Mouse (Mus musculus): Measurements from ENCODE around the gene Ggt5. TPM values are rescaled to one million over a fixed set of nuclear protein-coding genes. Genes with fewer than 3 reads are reported as not detected.

Gene Ggt5
- polyA plus RNA-seq, 1 experiment from 2014 or later: 0.21 TPM

DNA sequence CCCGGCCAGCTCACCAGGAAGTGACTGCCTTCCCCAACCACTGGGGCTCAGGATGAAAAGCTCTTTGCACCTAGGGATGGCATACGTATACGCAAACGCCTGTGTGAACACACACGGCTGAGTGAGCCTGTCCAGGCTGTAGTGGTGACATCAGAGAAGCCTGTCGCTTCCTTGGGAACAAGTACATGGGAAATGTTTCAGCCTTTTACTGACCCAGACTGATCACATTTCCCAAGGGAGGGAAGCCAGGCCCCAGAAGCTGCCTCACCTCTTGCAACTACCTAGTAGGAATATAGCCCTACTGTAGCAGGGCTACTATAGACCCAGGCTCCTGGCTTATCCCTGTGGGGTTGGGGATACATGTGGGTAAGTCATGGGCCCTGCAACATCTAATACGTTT lies 3.4 kb downstream of the Ggt5 start:
- 68% methylated on average over 7 of the region's 7 CpGs for WGBS (ENCODE audit: insufficient replicate concordance)
- H3K4me3 ChIP-seq: no peak overlapping the region
- H3K27ac ChIP-seq: no peak overlapping the region
- H3K4me1 ChIP-seq: peaks cover 26% of the 10 kb centered on the region
- ATAC-seq: no peak
- H3K36me3 ChIP-seq: no peaks in the 10 kb centered on the region
- H3K9me3 ChIP-seq (replicated peaks): 0 out of 2 replicates have a peak, but pooled peaks cover 7% of the 10 kb centered on the region
- H3K27me3 ChIP-seq (replicated peaks): no peaks in the 10 kb centered on the region
- H3K4me2 ChIP-seq: no peak overlapping the region
- no peak overlapping the region for H3K9ac ChIP-seq

DNA sequence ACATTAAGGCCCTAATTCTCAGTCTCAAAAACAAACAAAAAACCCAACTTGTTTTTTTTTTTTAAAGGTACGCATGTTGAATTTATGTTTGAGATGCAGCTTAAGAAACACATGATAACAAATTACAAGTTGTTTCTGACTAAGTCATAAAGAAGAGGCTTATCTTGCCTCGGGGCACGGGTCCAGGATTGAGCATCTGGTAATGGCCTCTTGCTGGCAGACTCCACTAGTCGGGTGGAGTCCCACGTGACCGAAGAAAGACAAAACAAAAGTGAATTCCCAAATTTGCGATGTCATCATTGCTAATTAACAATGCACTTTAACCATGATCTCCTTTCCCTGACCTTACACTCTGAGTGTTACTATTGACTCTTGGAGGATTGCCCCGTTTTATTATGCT lies 6.8 kb downstream of the Ggt5 start:
- H3K36me3 ChIP-seq: no peaks in the 10 kb centered on the region
- H3K9me3 ChIP-seq (replicated peaks): 0 out of 2 replicates have a peak, but pooled peaks cover 7% of the 10 kb centered on the region
- no peak overlapping the region for H3K4me3 ChIP-seq
- no peak for ATAC-seq
- no peak overlapping the region for H3K4me2 ChIP-seq
- H3K4me1 ChIP-seq: peaks cover 9% of the 10 kb centered on the region; the same call in 1 of the 2 replicates
- 76% methylated on average over 8 of the region's 8 CpGs for WGBS (ENCODE audit: insufficient replicate concordance)
- no peak overlapping the region for H3K9ac ChIP-seq
- no peaks in the 10 kb centered on the region for H3K27me3 ChIP-seq (replicated peaks)
- no peak overlapping the region for H3K27ac ChIP-seq

DNA sequence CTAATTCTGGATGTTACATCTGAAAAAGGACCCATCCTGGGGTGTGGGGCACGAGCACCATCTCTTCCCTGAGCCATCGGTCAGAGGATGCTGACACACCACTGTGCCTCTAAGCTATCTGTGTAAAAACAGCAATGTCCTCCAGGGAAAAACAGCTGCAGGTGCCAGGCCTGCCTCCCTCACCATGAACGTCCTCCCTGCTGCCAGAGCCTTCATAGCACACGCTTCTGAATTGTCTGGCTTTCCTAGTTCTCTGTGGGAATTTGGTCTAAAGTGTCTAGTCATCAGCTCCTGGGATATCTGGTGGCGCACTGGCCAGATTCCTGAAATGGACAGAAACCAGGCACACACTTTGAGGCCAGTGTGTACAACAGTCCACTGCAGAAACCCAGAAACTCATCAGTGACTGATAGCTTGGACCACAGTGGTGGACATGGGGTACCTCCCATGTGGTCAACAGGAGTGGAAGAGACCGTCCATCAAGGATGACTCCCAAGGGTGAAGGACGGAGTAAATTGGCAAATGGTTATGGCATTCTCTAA lies 11.1 kb downstream of the Ggt5 start:
- no peak for ATAC-seq
- H3K4me1 ChIP-seq: no peaks in the 10 kb centered on the region
- 61% methylated on average over 7 of the region's 7 CpGs for WGBS (ENCODE audit: insufficient replicate concordance)

DNA sequence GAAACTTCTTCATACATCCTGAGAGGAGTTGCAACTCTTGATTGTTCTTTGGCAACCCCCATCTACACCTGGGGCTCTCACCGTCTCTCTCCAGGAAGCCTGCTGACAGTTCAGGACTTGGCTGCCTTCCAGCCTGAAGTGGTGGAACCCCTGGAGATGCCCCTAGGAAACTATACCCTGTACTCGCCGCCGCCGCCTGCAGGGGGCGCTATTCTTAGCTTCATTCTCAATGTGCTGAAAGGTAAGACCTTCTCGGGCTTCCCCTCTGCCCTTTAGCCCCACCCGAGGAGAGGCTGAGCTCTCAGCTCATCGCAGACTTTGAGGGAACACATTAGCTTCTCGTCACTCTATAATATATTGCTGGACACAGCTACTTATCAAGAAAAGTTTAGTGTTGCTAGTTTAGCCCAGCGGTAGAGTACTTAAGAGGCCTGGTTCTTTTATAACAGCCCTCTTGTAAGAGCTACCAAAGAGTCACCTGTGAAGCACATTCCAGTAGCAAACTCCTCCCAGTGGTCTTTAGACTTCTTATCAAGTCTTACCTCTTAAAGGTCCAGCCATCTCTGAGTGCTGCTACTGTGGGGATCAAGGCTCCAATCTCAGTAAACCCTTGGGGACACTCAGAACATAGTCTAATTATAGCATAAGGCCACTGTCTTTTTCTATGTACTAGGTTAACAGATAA lies 16.2 kb downstream of the Ggt5 start:
- Histone ChIP-seq H3K4me3 (no peak overlapping the region), H3K4me1 (no peaks in the 10 kb centered on the region), H3K4me2 (no peak overlapping the region), H3K9me3 (replicated peaks) (no peaks in the 10 kb centered on the region), H3K27ac (no peak overlapping the region), H3K36me3 (no peaks in the 10 kb centered on the region), H3K27me3 (replicated peaks) (0 out of 2 replicates have a peak, but pooled peaks cover 4% of the 10 kb centered on the region), H3K9ac (no peak overlapping the region)
- 31% methylated on average over 11 of the region's 11 CpGs for WGBS (ENCODE audit: insufficient replicate concordance)
- ATAC-seq: no peak

More for the DNA sequence above, 11.1 kb downstream of the Ggt5 start:
- Histone ChIP-seq H3K9ac (no peak overlapping the region), H3K36me3 (no peaks in the 10 kb centered on the region), H3K9me3 (replicated peaks) (0 out of 2 replicates have a peak, but pooled peaks cover 7% of the 10 kb centered on the region), H3K4me3 (no peak overlapping the region), H3K4me2 (no peak overlapping the region), H3K27me3 (replicated peaks) (no peaks in the 10 kb centered on the region), H3K27ac (no peak overlapping the region)

DNA sequence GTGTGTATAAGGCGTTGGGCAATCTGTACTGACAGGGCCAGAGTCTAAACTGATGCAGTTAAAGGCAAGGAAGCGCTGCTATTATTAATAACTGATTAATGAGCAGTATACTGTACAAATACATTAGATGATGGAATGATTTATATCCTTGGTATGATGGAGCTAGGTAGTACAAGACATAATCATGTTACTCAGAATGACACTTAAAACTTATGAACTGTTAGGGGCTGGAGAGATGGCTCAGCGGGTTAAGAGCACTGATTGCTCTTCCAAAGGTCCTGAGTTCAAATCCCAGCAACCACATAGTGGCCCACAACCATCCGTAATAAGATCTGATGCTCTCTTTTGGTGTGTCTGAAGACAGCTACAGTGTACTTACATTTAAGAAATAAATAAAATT lies 18.1 kb downstream of the Ggt5 start:
- H3K36me3 ChIP-seq: no peaks in the 10 kb centered on the region
- no peaks in the 10 kb centered on the region for H3K4me1 ChIP-seq
- no peak overlapping the region for H3K9ac ChIP-seq
- no peak overlapping the region for H3K4me3 ChIP-seq
- 0 out of 2 replicates have a peak, but pooled peaks cover 4% of the 10 kb centered on the region for H3K27me3 ChIP-seq (replicated peaks)
- no peak overlapping the region for H3K4me2 ChIP-seq
- H3K27ac ChIP-seq: no peak overlapping the region
- WGBS (ENCODE audit: insufficient replicate concordance): 68% methylated on average over 4 of the region's 4 CpGs
- no peaks in the 10 kb centered on the region for H3K9me3 ChIP-seq (replicated peaks)
- no peak for ATAC-seq

DNA sequence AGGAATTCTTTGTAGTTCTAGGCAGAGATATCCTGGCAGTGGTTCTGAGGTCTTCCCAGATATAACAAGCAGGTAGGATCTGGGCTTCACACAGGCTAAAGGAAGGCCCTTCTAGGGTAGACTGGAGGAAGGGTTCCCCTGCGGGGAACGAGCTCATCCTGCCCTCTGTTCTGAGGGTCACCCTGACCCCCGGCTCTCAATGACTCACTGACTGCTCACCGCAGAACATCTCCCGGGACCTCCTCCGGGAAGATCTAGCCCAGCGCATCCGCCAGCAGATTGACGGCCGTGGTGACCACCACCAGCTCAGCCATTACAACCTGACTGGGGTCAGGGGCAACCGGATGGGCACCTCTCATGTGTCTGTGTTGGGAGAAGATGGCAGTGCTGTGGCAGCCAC lies 19.8 kb downstream of the Ggt5 start:
- Histone ChIP-seq H3K27me3 (replicated peaks) (0 out of 2 replicates have a peak, but pooled peaks cover 4% of the 10 kb centered on the region), H3K4me2 (no peak overlapping the region), H3K4me1 (no peaks in the 10 kb centered on the region), H3K36me3 (no peaks in the 10 kb centered on the region), H3K27ac (no peak overlapping the region), H3K9me3 (replicated peaks) (no peaks in the 10 kb centered on the region), H3K4me3 (no peak overlapping the region), H3K9ac (no peak overlapping the region)
- ATAC-seq: no peak
- 72% methylated on average over 11 of the region's 11 CpGs for WGBS (ENCODE audit: insufficient replicate concordance)

DNA sequence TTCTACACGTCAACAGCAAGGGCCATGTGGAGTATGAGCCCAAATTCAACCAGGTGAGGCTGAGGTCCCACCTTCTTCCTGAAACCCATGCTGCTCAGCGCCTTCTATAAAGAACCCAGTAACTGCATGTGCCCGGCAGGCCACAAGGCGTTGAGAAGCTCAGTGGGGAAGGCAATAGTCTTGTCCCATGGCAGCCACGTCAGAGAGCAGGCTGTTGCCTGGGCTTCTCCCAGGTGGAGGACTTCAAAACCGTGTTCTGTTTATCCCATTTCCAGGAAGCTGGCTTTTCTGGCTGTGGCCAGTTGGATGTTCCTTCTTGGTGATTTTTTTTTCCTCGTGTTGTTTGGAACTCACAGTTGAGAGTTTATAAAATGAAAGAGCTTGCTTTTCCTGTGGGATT lies 21.3 kb downstream of the Ggt5 start:
- Histone ChIP-seq H3K4me1 (no peaks in the 10 kb centered on the region), H3K4me3 (no peak overlapping the region), H3K9ac (no peak overlapping the region), H3K9me3 (replicated peaks) (no peaks in the 10 kb centered on the region), H3K27me3 (replicated peaks) (0 out of 2 replicates have a peak, but pooled peaks cover 4% of the 10 kb centered on the region), H3K27ac (no peak overlapping the region), H3K36me3 (no peaks in the 10 kb centered on the region), H3K4me2 (no peak overlapping the region)
- no peak for ATAC-seq
- WGBS (ENCODE audit: insufficient replicate concordance): 49% methylated on average over 7 of the region's 7 CpGs

DNA sequence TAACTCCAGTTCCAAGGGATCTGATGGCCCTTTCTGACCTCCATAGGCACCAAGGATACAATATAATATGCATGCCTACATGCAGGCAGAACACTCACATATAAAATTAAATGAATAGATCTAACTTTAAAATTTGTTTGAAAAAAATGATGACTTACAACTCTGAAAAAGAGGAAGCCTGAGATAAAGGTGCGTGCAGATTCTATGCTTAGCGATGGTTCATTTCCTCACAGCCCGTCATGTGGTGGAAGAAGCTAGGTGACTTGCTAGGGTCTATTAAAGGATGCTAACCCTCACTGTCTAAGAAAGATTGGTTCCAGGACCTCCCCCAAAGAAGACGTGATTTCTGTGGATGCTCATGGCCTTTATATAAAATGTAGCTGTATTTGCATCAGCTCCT lies 26.9 kb downstream of the Ggt5 start:
- ATAC-seq: no peak
- Histone ChIP-seq H3K4me2 (no peak overlapping the region), H3K4me1 (no peaks in the 10 kb centered on the region), H3K4me3 (no peak overlapping the region), H3K27me3 (replicated peaks) (no peaks in the 10 kb centered on the region), H3K27ac (no peak overlapping the region), H3K9me3 (replicated peaks) (no peaks in the 10 kb centered on the region), H3K36me3 (no peaks in the 10 kb centered on the region), H3K9ac (no peak overlapping the region)
- 50% methylated on average over 4 of the region's 4 CpGs for WGBS (ENCODE audit: insufficient replicate concordance)

DNA sequence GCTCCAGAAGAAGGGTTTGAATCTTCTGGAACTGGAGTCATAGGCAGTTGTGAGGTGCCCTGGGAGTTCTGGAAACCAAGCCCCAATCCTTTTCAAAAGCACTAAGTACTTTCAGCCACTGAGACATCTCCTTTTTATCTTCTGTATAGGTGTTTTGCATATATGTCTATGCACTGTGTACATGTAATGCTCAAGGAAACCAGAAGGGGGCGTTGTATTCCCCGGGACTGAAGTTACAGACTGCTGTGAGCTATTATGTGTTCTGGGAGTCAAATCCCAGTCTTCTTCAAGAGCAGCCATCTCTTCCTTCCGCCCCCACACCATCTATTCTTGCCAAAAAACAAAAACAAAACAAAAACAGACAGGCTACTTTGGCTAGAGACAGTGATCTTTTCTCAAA lies 31.7 kb downstream of the Ggt5 start:
- no peaks in the 10 kb centered on the region for H3K4me1 ChIP-seq
- 35% methylated on average over 3 of the region's 3 CpGs for WGBS (ENCODE audit: insufficient replicate concordance)
- H3K27ac ChIP-seq: no peak overlapping the region
- no peak for ATAC-seq
- no peaks in the 10 kb centered on the region for H3K27me3 ChIP-seq (replicated peaks)
- H3K9me3 ChIP-seq (replicated peaks): no peaks in the 10 kb centered on the region
- no peaks in the 10 kb centered on the region for H3K36me3 ChIP-seq
- no peak overlapping the region for H3K4me3 ChIP-seq
- H3K4me2 ChIP-seq: no peak overlapping the region
- no peak overlapping the region for H3K9ac ChIP-seq

DNA sequence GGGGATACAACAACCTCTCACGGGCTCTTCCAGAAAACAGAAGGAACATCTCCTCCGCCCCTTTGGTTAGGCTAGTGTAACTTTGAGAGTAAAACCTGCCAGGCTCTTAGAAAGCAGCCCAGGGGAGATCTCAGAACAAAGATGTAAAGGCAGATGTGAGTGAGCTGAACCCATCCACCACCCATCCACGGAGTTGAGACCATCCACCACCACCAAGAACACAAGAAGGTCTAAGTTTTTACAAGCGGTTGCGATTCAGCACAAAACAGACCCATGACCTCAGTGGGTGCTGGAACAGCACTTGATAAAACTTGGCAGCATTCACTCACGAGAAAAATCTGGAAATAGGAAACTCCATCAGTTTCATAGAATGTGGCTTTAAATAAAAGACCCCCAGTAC lies 36.8 kb downstream of the Ggt5 start:
- Histone ChIP-seq H3K9me3 (replicated peaks) (no peaks in the 10 kb centered on the region), H3K4me1 (no peaks in the 10 kb centered on the region), H3K36me3 (no peaks in the 10 kb centered on the region), H3K9ac (no peak overlapping the region), H3K4me2 (no peak overlapping the region), H3K27ac (no peak overlapping the region), H3K4me3 (no peak overlapping the region), H3K27me3 (replicated peaks) (no peaks in the 10 kb centered on the region)
- WGBS (ENCODE audit: insufficient replicate concordance): 48% methylated on average over 6 of the region's 6 CpGs
- no peak for ATAC-seq

DNA sequence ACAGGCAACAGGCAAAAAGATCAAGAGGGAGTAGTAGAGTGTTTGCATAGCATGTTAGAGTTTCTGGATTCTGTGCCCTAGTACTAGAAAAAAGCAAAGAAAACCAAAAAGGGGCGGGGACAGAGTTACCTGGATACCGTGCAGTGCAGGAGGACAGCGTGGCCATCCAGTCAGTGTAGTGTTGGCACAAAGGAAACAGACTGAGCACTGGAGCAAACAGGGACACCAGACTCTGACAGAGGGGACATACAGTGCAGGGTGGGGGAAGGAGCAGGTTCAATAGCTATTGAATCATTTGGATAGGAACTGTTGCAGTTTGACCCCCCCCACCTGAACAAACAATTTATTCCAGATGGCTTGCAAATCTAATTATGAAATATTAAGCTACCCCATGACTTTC lies 37.9 kb downstream of the Ggt5 start:
- 41% methylated on average over 3 of the region's 3 CpGs for WGBS (ENCODE audit: insufficient replicate concordance)
- ATAC-seq: no peak

DNA sequence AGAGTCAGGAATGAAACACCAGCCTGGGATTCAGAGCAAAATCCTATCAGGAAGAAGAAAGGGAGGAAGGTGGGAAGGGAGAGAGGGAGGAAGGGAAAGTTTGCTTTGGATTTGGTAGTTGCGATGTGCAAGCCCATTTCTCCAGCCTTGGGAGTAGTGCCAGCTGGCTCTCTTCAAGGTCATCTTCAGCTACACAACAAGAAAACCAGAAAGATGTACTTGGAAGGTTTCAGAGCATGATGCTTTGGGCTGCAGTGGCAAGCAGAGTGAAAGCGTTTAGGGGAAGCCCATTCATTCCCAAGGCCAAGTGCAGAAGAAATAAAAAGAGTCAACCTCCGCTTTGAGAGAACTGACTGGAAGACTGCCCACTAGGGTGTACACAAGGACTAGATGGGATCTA lies 38.4 kb downstream of the Ggt5 start:
- Histone ChIP-seq H3K9me3 (replicated peaks) (no peaks in the 10 kb centered on the region), H3K9ac (no peak overlapping the region), H3K27me3 (replicated peaks) (no peaks in the 10 kb centered on the region), H3K36me3 (no peaks in the 10 kb centered on the region), H3K4me1 (no peaks in the 10 kb centered on the region), H3K4me2 (no peak overlapping the region), H3K4me3 (no peak overlapping the region), H3K27ac (no peak overlapping the region)
- no peak for ATAC-seq
- 74% methylated on average over 3 of the region's 3 CpGs for WGBS (ENCODE audit: insufficient replicate concordance)

More for the DNA sequence above, 37.9 kb downstream of the Ggt5 start:
- no peaks in the 10 kb centered on the region for H3K27me3 ChIP-seq (replicated peaks)
- H3K9ac ChIP-seq: no peak overlapping the region
- H3K4me3 ChIP-seq: no peak overlapping the region
- no peaks in the 10 kb centered on the region for H3K36me3 ChIP-seq
- H3K4me2 ChIP-seq: no peak overlapping the region
- H3K4me1 ChIP-seq: no peaks in the 10 kb centered on the region
- no peaks in the 10 kb centered on the region for H3K9me3 ChIP-seq (replicated peaks)
- no peak overlapping the region for H3K27ac ChIP-seq
